Mouse (Mus musculus) midbrain, embryonic 14.5 days (tissue): ENCODE measurements at regions not wholly inside any gene's neighbourhood (a gene's known extent, or its start where the extent isn't known, plus 50 kb on each side); places are given as distances from the start of the nearest gene placed in this dataset.
"Not testable (repeated sequence)": the region's sequence is repeated elsewhere in the genome, so short reads cannot be mapped to it uniquely, and the experiment has no call there.

ENCODE experiments used
- ATAC-seq: fragments of 200-750 bp; cut with Nextera tagmentation; 2 replicates; pipeline ENCODE4 v1.8.0; 2017; ENCODE audit warnings: moderate number of reproducible peaks, moderate library complexity; ENCODE audit not compliant: low FRiP score, low TSS enrichment
- DNase-seq: peaks from one replicate; pipeline ENCODE4 v3.0.0-alpha.2; 2015
- H3K27ac ChIP-seq: fragments of 300-500 bp; sonication (generic); replicated peaks from 2 replicates; pipeline ENCODE4 v1.5.1; 2014; ENCODE audit warnings: mild to moderate bottlenecking, low read depth, low read length, moderate library complexity
- H3K27me3 ChIP-seq: fragments of 300-500 bp; sonication (generic); 2 replicates; pipeline ENCODE4 v1.6.1; 2014; ENCODE audit warnings: low read length, control low read depth, mixed read lengths; ENCODE audit not compliant: control insufficient read depth, insufficient read depth
- H3K36me3 ChIP-seq: fragments of 300-500 bp; sonication (generic); 2 replicates; pipeline ENCODE4 v1.6.1; 2014; ENCODE audit warnings: low read length, control low read depth; ENCODE audit not compliant: control insufficient read depth, insufficient read depth
- H3K4me1 ChIP-seq: fragments of 300-500 bp; sonication (generic); 2 replicates; pipeline ENCODE4 v1.6.1; 2014; ENCODE audit warnings: mild to moderate bottlenecking, antibody characterized with exemption, low read length, control low read depth; ENCODE audit not compliant: control insufficient read depth, insufficient read depth
- H3K4me2 ChIP-seq: fragments of 300-500 bp; sonication (generic); 2 replicates; pipeline ENCODE4 v1.6.1; 2014; ENCODE audit warnings: mild to moderate bottlenecking, low read length, moderate library complexity
- H3K4me3 ChIP-seq: fragments of 300-500 bp; sonication (generic); replicated peaks from 2 replicates; pipeline ENCODE4 v1.5.1; 2014; ENCODE audit warnings: low read depth, low read length
- H3K9ac ChIP-seq: fragments of 300-500 bp; sonication (generic); replicated peaks from 2 replicates; pipeline ENCODE4 v1.6.1; 2014; ENCODE audit warnings: mild to moderate bottlenecking, low read length, moderate library complexity
- H3K9me3 ChIP-seq: fragments of 300-500 bp; sonication (generic); 2 replicates; pipeline ENCODE4 v1.6.1; 2016; ENCODE audit warnings: low read length, control low read depth, mixed read lengths; ENCODE audit not compliant: control insufficient read depth
- WGBS: fragments of 180-500 bp; shearing (Covaris S2); extraction: QIAGEN DNeasy Blood & Tissue Kit; methylation state at CpG from one replicate; pipeline ENCODE4 v1.1.7; 2014; 5-methylcytosine and 5-hydroxymethylcytosine counted together

GRCm38 (mm10) chr5:18456196-18456595 lies 96.0 kb upstream of the Gnai1 start:
- no peak overlapping the region for H3K4me3 ChIP-seq
- ATAC-seq (no peak), DNase-seq (no peak)
- H3K36me3 ChIP-seq, result no peaks in the 10 kb centered on the region
- no peaks in the 10 kb centered on the region for H3K9me3 ChIP-seq
- no peaks in the 10 kb centered on the region for H3K4me1 ChIP-seq
- H3K9ac ChIP-seq, result no peak overlapping the region
- no peak overlapping the region for H3K27ac ChIP-seq
- H3K4me2 ChIP-seq, result no peak overlapping the region
- WGBS, result 85% methylated on average over 1 of the region's 1 CpGs
- no peaks in the 10 kb centered on the region for H3K27me3 ChIP-seq

GRCm38 (mm10) chr5:18452871-18453757 lies 93.0 kb upstream of the Gnai1 start:
- H3K9ac ChIP-seq, H3K4me1 ChIP-seq, H3K36me3 ChIP-seq, H3K9me3 ChIP-seq, ATAC-seq, H3K4me3 ChIP-seq, H3K4me2 ChIP-seq, DNase-seq, H3K27ac ChIP-seq, H3K27me3 ChIP-seq: not testable (repeated sequence)
- 50% methylated on average over 6 of the region's 6 CpGs for WGBS

- H3K27ac ChIP-seq, result no peak overlapping the region
- no peaks in the 10 kb centered on the region for H3K4me1 ChIP-seq
- 91% methylated on average over 3 of the region's 3 CpGs for WGBS
- H3K9ac ChIP-seq, result no peak overlapping the region
- H3K4me3 ChIP-seq, result no peak overlapping the region
- DNase-seq, result no peak
- H3K27me3 ChIP-seq, result no peaks in the 10 kb centered on the region
- no peak for ATAC-seq
- H3K4me2 ChIP-seq, result no peak overlapping the region
- H3K36me3 ChIP-seq, result no peaks in the 10 kb centered on the region
- H3K9me3 ChIP-seq, result no peaks in the 10 kb centered on the region
Observed at GRCm38 (mm10) chr5:18449261-18449660, 89.1 kb upstream of the Gnai1 start.

- no peaks in the 10 kb centered on the region for H3K9me3 ChIP-seq
- 86% methylated on average over 5 of the region's 5 CpGs for WGBS
- ATAC-seq, result 0 out of 2 replicates have a peak, but pooled peaks have one; percentile 19
Observed at GRCm38 (mm10) chr5:18448330-18448670, 88.1 kb upstream of the Gnai1 start.

GRCm38 (mm10) chr5:18447665-18448329 lies 87.6 kb upstream of the Gnai1 start:
- peak; percentile 38; the same call in 1 of the 2 replicates for ATAC-seq
- no peaks in the 10 kb centered on the region for H3K4me1 ChIP-seq
- no peaks in the 10 kb centered on the region for H3K9me3 ChIP-seq
- WGBS, result 91% methylated on average over 14 of the region's 14 CpGs
- no peak for DNase-seq
- no peak overlapping the region for H3K27ac ChIP-seq
- no peaks in the 10 kb centered on the region for H3K36me3 ChIP-seq
- no peaks in the 10 kb centered on the region for H3K27me3 ChIP-seq
- no peak overlapping the region for H3K4me3 ChIP-seq
- H3K4me2 ChIP-seq, result no peak overlapping the region
- no peak overlapping the region for H3K9ac ChIP-seq

More at GRCm38 (mm10) chr5:18448330-18448670, 88.1 kb upstream of the Gnai1 start:
- Histone ChIP-seq H3K4me2 (no peak overlapping the region), H3K36me3 (no peaks in the 10 kb centered on the region), H3K27ac (no peak overlapping the region), H3K27me3 (no peaks in the 10 kb centered on the region), H3K4me3 (no peak overlapping the region), H3K4me1 (no peaks in the 10 kb centered on the region), H3K9ac (no peak overlapping the region)
- DNase-seq, result no peak

- Histone ChIP-seq H3K4me3 (no peak overlapping the region), H3K36me3 (no peaks in the 10 kb centered on the region), H3K4me1 (no peaks in the 10 kb centered on the region), H3K27ac (no peak overlapping the region), H3K4me2 (no peak overlapping the region), H3K9ac (no peak overlapping the region), H3K9me3 (no peaks in the 10 kb centered on the region), H3K27me3 (no peaks in the 10 kb centered on the region)
- DNase-seq (peak; percentile 94), ATAC-seq (peak; percentile 54; the same call in 1 of the 2 replicates)
- WGBS, result 27% methylated on average over 8 of the region's 8 CpGs
Observed at GRCm38 (mm10) chr5:18445969-18446368, 85.8 kb upstream of the Gnai1 start.

- Histone ChIP-seq H3K27ac (no peak overlapping the region), H3K4me1 (no peaks in the 10 kb centered on the region), H3K36me3 (no peaks in the 10 kb centered on the region), H3K27me3 (no peaks in the 10 kb centered on the region), H3K4me2 (no peak overlapping the region), H3K4me3 (no peak overlapping the region), H3K9me3 (no peaks in the 10 kb centered on the region), H3K9ac (no peak overlapping the region)
- no peak for DNase-seq
- no peak for ATAC-seq
- WGBS, result 90% methylated on average over 4 of the region's 4 CpGs
Observed at GRCm38 (mm10) chr5:18439986-18440385, 79.8 kb upstream of the Gnai1 start.

- ATAC-seq (no peak), DNase-seq (no peak)
- Histone ChIP-seq H3K27me3 (no peaks in the 10 kb centered on the region), H3K4me2 (no peak overlapping the region), H3K9ac (no peak overlapping the region), H3K36me3 (no peaks in the 10 kb centered on the region), H3K4me1 (no peaks in the 10 kb centered on the region), H3K27ac (no peak overlapping the region), H3K9me3 (no peaks in the 10 kb centered on the region), H3K4me3 (no peak overlapping the region)
- WGBS, result 98% methylated on average over 1 of the region's 1 CpGs
Observed at GRCm38 (mm10) chr5:18439281-18439680, 79.1 kb upstream of the Gnai1 start.
